Mouse (Mus musculus) limb, embryonic 14.5 days (tissue): ENCODE results near the gene Zbtb6. TPM values are rescaled to one million over a fixed set of nuclear protein-coding genes. Genes with fewer than 3 reads are reported as not detected.
A peak's percentile ranks its signal among the peaks of the same experiment; 100 is the strongest.

Experiments used
- ATAC-seq: fragments of 200-750 bp; cut with Nextera tagmentation; 2 replicates; pipeline ENCODE4 v1.8.0; 2017; ENCODE audit warnings: low read depth, moderate number of reproducible peaks, moderate TSS enrichment; ENCODE audit not compliant: low FRiP score
- DNase-seq: peaks from one replicate; pipeline ENCODE4 v3.0.0-alpha.2; 2015; ENCODE audit warnings: low spot score
- H3K27ac ChIP-seq: fragments of 300-500 bp; sonication (generic); replicated peaks from 2 replicates; pipeline ENCODE4 v1.5.1; 2014; ENCODE audit warnings: low read depth, mild to moderate bottlenecking, low read length, moderate library complexity, mixed read lengths
- H3K27me3 ChIP-seq: fragments of 300-500 bp; sonication (generic); 2 replicates; pipeline ENCODE4 v1.6.1; 2014; ENCODE audit warnings: low read length, mixed read lengths; ENCODE audit not compliant: control insufficient read depth, insufficient read depth
- H3K36me3 ChIP-seq: fragments of 300-500 bp; sonication (generic); 2 replicates; pipeline ENCODE4 v1.6.1; 2014; ENCODE audit warnings: mild to moderate bottlenecking, low read length, moderate library complexity, mixed read lengths; ENCODE audit not compliant: control insufficient read depth, insufficient read depth
- H3K4me1 ChIP-seq: fragments of 300-500 bp; sonication (generic); 2 replicates; pipeline ENCODE4 v1.6.1; 2014; ENCODE audit warnings: antibody characterized with exemption, low read length, mixed read lengths; ENCODE audit not compliant: control insufficient read depth, insufficient read depth
- H3K4me2 ChIP-seq: fragments of 300-500 bp; sonication (generic); replicated peaks from 2 replicates; pipeline ENCODE4 v1.6.1; 2014; ENCODE audit warnings: low read depth, mild to moderate bottlenecking, low read length, moderate library complexity; ENCODE audit not compliant: severe bottlenecking
- H3K4me3 ChIP-seq: fragments of 300-500 bp; sonication (generic); replicated peaks from 2 replicates; pipeline ENCODE4 v1.5.1; 2014; ENCODE audit warnings: low read length
- H3K9ac ChIP-seq: fragments of 300-500 bp; sonication (generic); 2 replicates; pipeline ENCODE4 v1.6.1; 2014; ENCODE audit warnings: mild to moderate bottlenecking, low read depth, low read length, moderate library complexity; ENCODE audit not compliant: severe bottlenecking
- H3K9me3 ChIP-seq: fragments of 300-500 bp; sonication (generic); 2 replicates; pipeline ENCODE4 v1.6.1; 2016; ENCODE audit warnings: low read length; ENCODE audit not compliant: control insufficient read depth
- POLR2A ChIP-seq: fragments of 200-500 bp; IDR thresholded peaks from 2 replicates; pipeline ENCODE4 v1.8.0; 2012; ENCODE audit warnings: inconsistent platforms, mild to moderate bottlenecking, moderate library complexity, borderline replicate concordance; ENCODE audit not compliant: insufficient read depth, insufficient read length; ENCODE audit errors: extremely low read depth
- WGBS: fragments of 180-500 bp; shearing (Covaris S2); extraction: QIAGEN DNeasy Blood & Tissue Kit; methylation state at CpG from one replicate; pipeline ENCODE4 v1.1.7; 2014; 5-methylcytosine and 5-hydroxymethylcytosine counted together
- polyA plus RNA-seq, 2 experiments: library from polyadenylated mRNA; depleted of rRNA in 1 of 2; stranded (reverse) in 1 of 2; unstranded in 1 of 2; fragments of >200 nt; fragmentation: Nextera tagmentation in 1 of 2; extraction: Ambion mirVana in 1 of 2; gene quantifications; 2 replicates each; pipeline versions ENCODE4 v1.2.1 to v1.2.3; 2012 to 2014

Gene Zbtb6
- polyA plus RNA-seq (2012; rRNA removed) (8.6 and 9.0 TPM in 2 replicates), polyA plus RNA-seq (2014; fragmentation: Nextera tagmentation; extraction: Ambion mirVana) (4.0 and 5.1 TPM in 2 replicates)

- peak; percentile 99 for ATAC-seq
- Histone ChIP-seq H3K4me3 (peak within 1 kb of the TSS; percentile 87), H3K4me2 (peak within 1 kb of the TSS; percentile 56), H3K9me3 (no peaks in the 10 kb centered on the region), H3K4me1 (peaks cover 5% of the 10 kb centered on the region), H3K9ac (peak within 1 kb of the TSS; percentile 95), H3K36me3 (peaks cover 4% of the 10 kb centered on the region), H3K27me3 (no peaks in the 10 kb centered on the region), H3K27ac (peak within 1 kb of the TSS; percentile 88)
- peak; percentile 78; the same call in 1 of the 2 replicates for TF ChIP-seq POLR2A
- under 1% methylated on average over 49 of the region's 51 CpGs for WGBS
- DNase-seq, result peak; percentile 95
These were observed at the start of gene Zbtb6, which contains the start of the genes Zbtb26 and Rabgap1 for GRCm38 (mm10) chr2:37442611-37443591. Gene Zbtb6, minus strand, starts transcription at chr2:37443171. Gene Zbtb26, minus strand, starts transcription at chr2:37443135. Gene Rabgap1, plus strand, starts transcription at chr2:37443279.

- no peak overlapping the region for H3K9ac ChIP-seq
- H3K4me1 ChIP-seq, result no peaks in the 10 kb centered on the region
- peaks cover 69% of the 10 kb centered on the region for H3K36me3 ChIP-seq
- no peaks in the 10 kb centered on the region for H3K9me3 ChIP-seq
- H3K4me3 ChIP-seq, result no peak overlapping the region
- no peak for DNase-seq
- H3K4me2 ChIP-seq, result no peak overlapping the region
- no peak overlapping the region for H3K27ac ChIP-seq
- ATAC-seq, result no peak
- no peaks in the 10 kb centered on the region for H3K27me3 ChIP-seq
- TF ChIP-seq POLR2A, result no peak
- 90% methylated on average over 2 of the region's 2 CpGs for WGBS
These were observed 46.0 kb upstream of the Zbtb6 start for GRCm38 (mm10) chr2:37488956-37489355.

- peaks cover 65% of the 10 kb centered on the region for H3K36me3 ChIP-seq
- no peak for TF ChIP-seq POLR2A
- ATAC-seq, result no peak
These were observed 43.4 kb upstream of the Zbtb6 start for GRCm38 (mm10) chr2:37486408-37486807.

GRCm38 (mm10) chr2:37485370-37485769 lies 42.4 kb upstream of the Zbtb6 start:
- ATAC-seq (no peak), DNase-seq (peak; percentile 66)
- Histone ChIP-seq H3K4me3 (no peak overlapping the region), H3K9ac (no peak overlapping the region), H3K9me3 (no peaks in the 10 kb centered on the region), H3K4me2 (no peak overlapping the region), H3K4me1 (no peaks in the 10 kb centered on the region), H3K27ac (no peak overlapping the region), H3K36me3 (peaks cover 66% of the 10 kb centered on the region), H3K27me3 (no peaks in the 10 kb centered on the region)
- no peak for TF ChIP-seq POLR2A
- 81% methylated on average over 1 of the region's 1 CpGs for whole genome bisulfite sequencing

More at GRCm38 (mm10) chr2:37486408-37486807, 43.4 kb upstream of the Zbtb6 start:
- Histone ChIP-seq H3K27ac (no peak overlapping the region), H3K4me3 (no peak overlapping the region), H3K27me3 (no peaks in the 10 kb centered on the region), H3K9ac (no peak overlapping the region), H3K4me1 (no peaks in the 10 kb centered on the region), H3K9me3 (no peaks in the 10 kb centered on the region), H3K4me2 (no peak overlapping the region)
- DNase-seq, result no peak

- no peak overlapping the region for H3K4me3 ChIP-seq
- WGBS, result 90% methylated on average over 2 of the region's 2 CpGs
- H3K4me2 ChIP-seq, result no peak overlapping the region
- H3K9ac ChIP-seq, result no peak overlapping the region
- H3K36me3 ChIP-seq, result peaks cover 53% of the 10 kb centered on the region
- no peaks in the 10 kb centered on the region for H3K9me3 ChIP-seq
- no peak for TF ChIP-seq POLR2A
- ATAC-seq (no peak), DNase-seq (no peak)
- no peaks in the 10 kb centered on the region for H3K27me3 ChIP-seq
- H3K27ac ChIP-seq, result no peak overlapping the region
- no peaks in the 10 kb centered on the region for H3K4me1 ChIP-seq
These were observed 41.2 kb upstream of the Zbtb6 start for GRCm38 (mm10) chr2:37484165-37484564.
